8 mouse cellular contexts compared by ENCODE assay signal in the genomic region with DNA sequence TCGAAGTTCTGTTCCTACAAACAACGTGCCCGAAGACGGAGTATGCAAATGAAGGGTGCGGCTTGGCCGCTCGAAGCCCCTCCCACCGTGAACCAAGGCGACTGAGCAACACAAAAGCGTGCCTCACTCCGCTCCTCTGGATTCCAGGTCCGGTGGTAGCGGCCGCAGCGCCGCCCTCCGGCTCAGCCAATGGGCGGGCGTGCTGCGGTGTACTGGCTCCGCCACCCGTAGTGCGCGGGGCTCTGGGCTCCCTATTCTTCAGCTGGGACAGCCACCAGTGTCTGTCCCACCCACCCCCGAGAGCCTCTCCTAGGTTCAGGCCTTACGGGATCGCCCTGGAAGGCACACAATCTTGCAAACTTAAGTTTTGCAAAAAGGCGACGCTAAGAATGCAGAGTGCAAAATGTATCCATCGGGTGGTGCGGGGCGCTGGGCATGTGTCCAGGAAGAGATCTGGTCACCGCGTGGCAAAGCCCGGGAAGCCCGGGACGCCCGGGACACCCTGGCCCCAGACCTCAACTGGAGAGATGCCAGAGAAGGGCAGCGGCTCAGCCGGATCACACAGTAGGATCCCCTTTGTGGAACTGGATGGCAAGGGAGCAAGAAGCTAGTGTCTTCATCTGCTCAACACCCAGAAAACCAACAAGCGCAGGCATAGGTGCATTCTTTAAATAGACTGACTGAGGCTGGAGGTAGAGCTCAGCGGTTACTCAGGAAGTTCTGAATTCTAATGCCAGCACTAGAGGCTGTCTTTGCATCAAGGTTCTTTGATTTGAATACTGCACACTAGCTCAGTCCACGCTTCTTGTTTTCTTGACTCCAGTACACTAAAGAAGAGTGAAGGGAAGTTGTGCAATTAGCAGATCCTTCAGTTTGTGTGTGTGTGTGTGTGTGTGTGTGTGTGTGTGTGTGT. TPM values are rescaled to one million over a fixed set of nuclear protein-coding genes. Genes with fewer than 3 reads are reported as not detected.
A peak's percentile ranks its signal among the peaks of the same experiment; 100 is the strongest.
DNase-seq lines count a peak whose midpoint lies in the region; ATAC-seq and TF ChIP-seq lines count a peak whose summit lies in the region.

No protein-coding gene starts in this region.

- H3K27me3 ChIP-seq in embryonic facial prominence, embryonic 14.5 days (replicated peaks; ENCODE audit: control insufficient read depth, insufficient read depth, low read length), result no peaks in the 10 kb centered on the region
- no peaks in the 10 kb centered on the region for H3K27me3 ChIP-seq in limb, embryonic 12.5 days
- no peaks in the 10 kb centered on the region for H3K27me3 ChIP-seq in midbrain, embryonic 14.5 days (ENCODE audit: control insufficient read depth, insufficient read depth, low read length)

- WGBS in bone marrow, adult 2 months, result 1% methylated on average over 43 of the region's 43 CpGs
- 2% methylated on average over 27 of the region's 43 CpGs for whole genome bisulfite sequencing in embryonic facial prominence, embryonic 14.5 days
- 2% methylated on average over 43 of the region's 43 CpGs for WGBS in limb, embryonic 12.5 days
- WGBS in midbrain, embryonic 14.5 days, result under 1% methylated on average over 43 of the region's 43 CpGs

- peak; percentile 96 for DNase-seq in 416B (ENCODE audit: low read depth)
- DNase-seq in embryonic facial prominence, embryonic 14.5 days (ENCODE audit: low spot score), result peak; percentile 99
- peak; percentile 83 for DNase-seq in heart, adult 8-10 months (ENCODE audit: low spot score)
- peak; percentile 93 to 95 for DNase-seq in kidney, adult 8-10 months
- DNase-seq in midbrain, embryonic 14.5 days, result peak; percentile 97
- DNase-seq in spleen, adult 12 weeks (ENCODE audit: low spot score), result peak; percentile 78

- TF ChIP-seq CTCF in bone marrow, adult 2 months (IDR thresholded peaks at IDR 0.05; ENCODE audit: control insufficient read depth, insufficient read depth, low read length), result no peak

- H3K27ac ChIP-seq in bone marrow, adult 2 months (ENCODE audit: control insufficient read depth, insufficient read depth, low read depth, low read length, poor library complexity), result peak overlapping the region; percentile 78
- H3K27ac ChIP-seq in embryonic facial prominence, embryonic 14.5 days (replicated peaks; ENCODE audit: low read depth, low read length), result peak overlapping the region; percentile 83
- H3K27ac ChIP-seq in limb, embryonic 12.5 days, result peak overlapping the region; percentile 88
- H3K27ac ChIP-seq in midbrain, embryonic 14.5 days (replicated peaks; ENCODE audit: low read depth, low read length), result peak overlapping the region; percentile 93

- peak overlapping the region; percentile 61 for H3K4me2 ChIP-seq in embryonic facial prominence, embryonic 14.5 days (ENCODE audit: low read depth, low read length)
- peak overlapping the region; percentile 71 for H3K4me2 ChIP-seq in limb, embryonic 12.5 days
- H3K4me2 ChIP-seq in midbrain, embryonic 14.5 days (ENCODE audit: low read length), result peak overlapping the region; percentile 72

- peaks cover 7% of the 10 kb centered on the region for H3K4me1 ChIP-seq in bone marrow, adult 2 months (ENCODE audit: control insufficient read depth, insufficient read depth, low read length)
- H3K4me1 ChIP-seq in embryonic facial prominence, embryonic 14.5 days (ENCODE audit: control insufficient read depth, insufficient read depth, low read length), result peaks cover 13% of the 10 kb centered on the region
- H3K4me1 ChIP-seq in limb, embryonic 12.5 days (replicated peaks), result peaks cover 18% of the 10 kb centered on the region
- H3K4me1 ChIP-seq in midbrain, embryonic 14.5 days (ENCODE audit: control insufficient read depth, insufficient read depth, low read length), result peaks cover 20% of the 10 kb centered on the region

- H3K9ac ChIP-seq in embryonic facial prominence, embryonic 14.5 days (ENCODE audit: low read depth, low read length), result peak overlapping the region; percentile 64
- peak overlapping the region; percentile 72 for H3K9ac ChIP-seq in limb, embryonic 12.5 days (replicated peaks)
- peak overlapping the region; percentile 72 for H3K9ac ChIP-seq in midbrain, embryonic 14.5 days (replicated peaks; ENCODE audit: low read length)

- TF ChIP-seq POLR2A in bone marrow, adult 2 months (IDR thresholded peaks at IDR 0.05; ENCODE audit: borderline replicate concordance, control insufficient read depth, low read depth, low read length), result peak; percentile 55; the same call in 1 of the 2 replicates

- no peaks in the 10 kb centered on the region for H3K36me3 ChIP-seq in embryonic facial prominence, embryonic 14.5 days (ENCODE audit: control insufficient read depth, insufficient read depth, low read length)
- no peaks in the 10 kb centered on the region for H3K36me3 ChIP-seq in limb, embryonic 12.5 days
- no peaks in the 10 kb centered on the region for H3K36me3 ChIP-seq in midbrain, embryonic 14.5 days (ENCODE audit: control insufficient read depth, insufficient read depth, low read length)

- H3K9me3 ChIP-seq in embryonic facial prominence, embryonic 14.5 days (ENCODE audit: control insufficient read depth, low read length), result no peaks in the 10 kb centered on the region
- H3K9me3 ChIP-seq in limb, embryonic 12.5 days, result no peaks in the 10 kb centered on the region
- no peaks in the 10 kb centered on the region for H3K9me3 ChIP-seq in midbrain, embryonic 14.5 days (ENCODE audit: control insufficient read depth, low read length)

- peak; percentile 100 for ATAC-seq in embryonic facial prominence, embryonic 14.5 days (ENCODE audit: low read depth)
- peak; percentile 100 for ATAC-seq in limb, embryonic 12.5 days (ENCODE audit: insufficient number of reproducible peaks, insufficient read depth, low FRiP score, low TSS enrichment, low read depth)
- peak; percentile 99 for ATAC-seq in midbrain, embryonic 14.5 days (ENCODE audit: low FRiP score, low TSS enrichment)

- peak overlapping the region; percentile 84 for H3K4me3 ChIP-seq in bone marrow, adult 2 months (replicated peaks; ENCODE audit: control insufficient read depth, low read depth, low read length)
- peak overlapping the region; percentile 48 for H3K4me3 ChIP-seq in embryonic facial prominence, embryonic 14.5 days (ENCODE audit: low read depth, low read length)
- peak overlapping the region; percentile 54 for H3K4me3 ChIP-seq in limb, embryonic 12.5 days (replicated peaks)
- H3K4me3 ChIP-seq in midbrain, embryonic 14.5 days (replicated peaks; ENCODE audit: low read depth, low read length), result peak overlapping the region; percentile 63

RNA-seq across cellular contexts. Expression of gene Insr, which starts 58.1 kb away (rescaled TPM):
- polyA plus RNA-seq in bone marrow, adult 2 months (2011; ENCODE audit: insufficient read depth, insufficient read length, low replicate concordance, missing spikeins), result 7.3 and 24.6 TPM in 2 replicates
- 30.3 and 31.8 TPM in 2 replicates for polyA plus RNA-seq in embryonic facial prominence, embryonic 14.5 days (2014; fragmentation: Nextera tagmentation; extraction: Ambion mirVana)
- total RNA-seq in heart, adult 8-10 months (2022), result 100 to 1,000 TPM; 117 to 175 (median 143) TPM
- polyA plus RNA-seq in limb, embryonic 12.5 days (2016; fragmentation: Nextera tagmentation; extraction: Ambion mirVana), result 36.2 and 36.9 TPM in 2 replicates
- polyA plus RNA-seq in midbrain, embryonic 14.5 days (2014; fragmentation: Nextera tagmentation; extraction: Ambion mirVana), result 53.5 and 55.0 TPM in 2 replicates

Comparison
In these comparisons a context has a peak if more than half of its experiments do, and no peak if none do; other contexts are left out.
1. Peak in every context shown above with its lines: DNase-seq, ATAC-seq, H3K4me3 ChIP-seq and H3K27ac ChIP-seq.